Mouse (Mus musculus) spleen, adult 18-20 months (tissue): Measurements from ENCODE around the gene Fgfrl1.

Experiments
- DNase-seq, 2 experiments: peaks; one replicate each; pipeline ENCODE4 v3.0.0; 2022; ENCODE audit warnings: mixed read lengths in 2 of 2

Fgfrl1 gene

GRCm38 (mm10) chr5:108668387-108668932 is 23.7 kb upstream of the Fgfrl1 start:
- DNase-seq = no peak

DNA sequence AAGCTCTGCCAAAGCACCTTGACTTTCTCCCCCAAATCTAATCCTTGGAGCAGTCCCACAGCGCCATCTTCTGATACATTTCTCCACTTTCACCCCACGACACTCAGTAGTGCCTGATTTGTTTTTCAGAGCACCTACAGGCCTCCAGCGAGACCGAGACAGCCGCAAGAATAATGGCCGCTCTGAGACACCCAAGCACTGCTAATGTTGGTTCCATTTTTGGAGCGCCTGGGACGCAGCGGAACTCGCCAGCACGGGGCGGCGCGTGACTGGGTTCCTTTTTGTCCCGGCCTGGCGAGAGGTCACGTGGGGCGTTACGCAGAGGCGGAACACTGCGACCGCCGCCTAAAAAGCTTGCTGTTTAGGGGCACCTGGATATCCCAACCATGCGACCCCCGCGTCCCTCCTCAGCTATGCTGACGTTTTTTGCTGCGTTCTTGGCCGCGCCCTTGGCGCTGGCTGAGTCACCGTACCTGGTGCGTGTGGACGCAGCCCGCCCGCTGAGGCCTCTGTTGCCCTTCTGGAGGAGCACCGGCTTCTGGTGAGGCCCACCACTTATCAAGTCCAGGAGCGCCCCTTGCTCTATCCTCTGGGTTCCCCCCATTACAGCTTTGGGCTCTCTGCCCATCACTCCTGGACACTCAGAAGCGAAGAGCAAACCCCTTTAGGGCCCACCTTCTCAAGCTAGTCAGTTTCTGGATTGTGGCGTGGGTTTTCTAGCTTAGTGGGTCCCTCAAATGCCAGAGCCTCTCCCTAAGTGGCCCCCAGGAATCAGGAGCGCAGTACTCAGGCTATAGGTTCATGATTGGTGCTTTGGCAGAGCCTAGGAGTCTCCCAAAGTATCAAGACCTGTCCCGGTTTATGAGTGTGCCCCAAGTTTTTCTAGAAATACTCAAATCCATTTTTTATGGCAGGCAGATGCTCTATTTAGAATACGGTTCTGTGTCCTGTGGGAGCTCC is 22.9 kb upstream of the Fgfrl1 start, which contains the start of gene Dgkq:
Gene Dgkq (minus strand): TSS at position 696 of the 960 bp plus-strand sequence.
- DNase-seq = peak; percentile 84 to 87

DNA sequence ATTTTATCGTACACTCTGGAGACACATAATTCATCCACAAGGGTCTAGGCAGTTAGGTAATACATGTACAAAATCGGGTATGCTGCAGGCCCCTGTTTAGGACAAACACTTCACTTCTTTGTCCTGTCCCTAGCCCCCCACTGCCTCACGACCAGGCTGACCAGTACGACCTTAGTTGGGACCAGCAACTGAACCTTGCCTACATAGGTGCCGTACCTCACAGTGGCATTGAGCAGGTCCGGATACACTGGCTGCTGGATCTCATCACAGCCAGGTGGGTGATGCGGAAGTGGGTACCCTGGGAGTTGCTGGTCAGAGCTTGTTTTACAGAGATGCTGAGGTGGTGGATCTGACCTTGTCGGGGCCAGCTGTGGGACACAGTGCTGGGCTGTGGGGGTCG is 22.2 kb upstream of the Fgfrl1 start:
- no peak for DNase-seq

DNA sequence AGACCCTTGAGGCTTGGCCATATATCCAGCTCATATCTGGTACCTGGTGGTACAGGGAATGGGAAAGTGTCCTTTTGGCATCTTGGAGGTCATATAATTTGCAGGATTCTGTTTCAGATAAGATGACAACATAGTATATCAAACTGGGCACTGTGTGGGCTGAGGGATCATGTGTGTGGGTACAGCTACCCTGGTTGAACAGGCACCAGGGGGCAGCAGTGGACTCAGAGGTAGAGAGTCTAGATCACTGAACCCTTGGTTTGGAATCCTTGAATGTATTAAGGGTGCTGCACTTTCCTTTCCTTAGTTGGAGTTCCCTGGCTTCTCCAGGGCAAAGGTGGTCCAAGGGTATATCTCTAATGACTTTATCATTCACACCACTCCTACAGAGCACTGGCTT is 21.4 kb upstream of the Fgfrl1 start:
- DNase-seq = peak in 1 of 2 experiments; percentile 55

DNA sequence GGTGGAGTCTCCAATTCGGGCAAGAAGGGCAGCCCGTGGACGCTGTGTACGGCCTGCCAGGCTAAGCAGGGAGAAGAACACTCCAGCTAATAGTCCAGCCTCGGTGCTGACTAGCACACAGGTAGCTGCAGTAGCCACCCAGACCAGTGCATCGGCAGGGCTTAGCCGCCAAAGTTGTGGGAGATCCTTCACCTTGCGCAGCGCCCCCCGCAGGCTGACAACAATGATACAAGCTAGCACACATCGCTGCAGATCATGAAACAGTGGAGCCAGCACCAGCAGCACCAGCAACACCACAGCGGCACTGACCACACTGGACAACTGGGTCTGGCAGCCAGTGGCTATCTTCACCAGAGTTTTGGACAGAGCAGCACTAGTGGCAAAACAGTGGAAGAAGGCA is 20.4 kb upstream of the Fgfrl1 start:
- no peak for DNase-seq

DNA sequence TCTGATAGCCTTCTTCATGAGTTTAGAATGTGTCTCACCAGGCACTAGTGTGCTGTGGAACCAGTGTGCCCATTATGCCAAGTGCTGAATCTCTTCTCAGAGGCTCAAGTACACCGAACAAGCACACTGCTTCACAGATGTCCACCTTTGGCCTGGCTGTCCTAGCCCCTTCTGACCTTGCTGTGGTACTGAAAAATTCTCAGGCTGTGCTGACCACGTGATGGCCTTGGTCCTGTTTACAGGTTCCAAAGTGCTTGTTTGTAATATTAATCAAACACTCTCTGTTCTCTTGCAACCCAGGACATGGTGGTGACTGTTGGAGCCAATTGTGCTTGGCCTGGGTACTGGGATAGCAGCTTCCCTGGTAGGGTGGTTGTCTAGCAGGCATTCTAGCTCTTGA is 17.6 kb upstream of the Fgfrl1 start:
- DNase-seq = no peak

DNA sequence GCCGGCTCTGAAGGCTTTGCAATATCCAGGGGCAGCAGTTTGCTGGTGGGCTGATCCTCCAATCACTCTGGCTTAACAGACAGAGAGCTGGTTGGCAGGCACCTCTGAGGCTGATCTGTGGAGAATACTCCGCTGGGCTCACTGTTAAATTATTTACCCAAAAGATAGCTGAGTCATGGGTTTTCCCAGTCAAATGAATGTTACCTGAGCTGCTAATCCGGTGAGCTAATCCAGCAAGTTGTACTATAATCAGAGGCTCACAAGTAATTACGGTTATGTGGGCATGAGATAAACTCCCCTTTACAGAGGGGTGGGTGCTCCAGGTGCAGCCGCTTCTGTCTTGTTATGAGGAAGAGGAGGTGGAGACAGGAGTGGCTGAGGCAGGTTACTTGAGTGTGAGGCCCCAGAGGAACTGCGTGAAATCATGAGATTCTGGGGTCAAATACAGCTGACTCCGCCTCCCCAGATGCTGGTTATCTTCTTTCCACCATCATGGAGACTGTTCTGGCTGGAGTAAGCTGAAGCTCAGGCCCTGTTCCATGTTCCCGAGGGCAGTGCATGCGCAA is 16.8 kb upstream of the Fgfrl1 start, which contains the start of gene Slc26a1:
Gene Slc26a1 (minus strand): TSS at position 319 of the 566 bp plus-strand sequence.
- DNase-seq = no peak

DNA sequence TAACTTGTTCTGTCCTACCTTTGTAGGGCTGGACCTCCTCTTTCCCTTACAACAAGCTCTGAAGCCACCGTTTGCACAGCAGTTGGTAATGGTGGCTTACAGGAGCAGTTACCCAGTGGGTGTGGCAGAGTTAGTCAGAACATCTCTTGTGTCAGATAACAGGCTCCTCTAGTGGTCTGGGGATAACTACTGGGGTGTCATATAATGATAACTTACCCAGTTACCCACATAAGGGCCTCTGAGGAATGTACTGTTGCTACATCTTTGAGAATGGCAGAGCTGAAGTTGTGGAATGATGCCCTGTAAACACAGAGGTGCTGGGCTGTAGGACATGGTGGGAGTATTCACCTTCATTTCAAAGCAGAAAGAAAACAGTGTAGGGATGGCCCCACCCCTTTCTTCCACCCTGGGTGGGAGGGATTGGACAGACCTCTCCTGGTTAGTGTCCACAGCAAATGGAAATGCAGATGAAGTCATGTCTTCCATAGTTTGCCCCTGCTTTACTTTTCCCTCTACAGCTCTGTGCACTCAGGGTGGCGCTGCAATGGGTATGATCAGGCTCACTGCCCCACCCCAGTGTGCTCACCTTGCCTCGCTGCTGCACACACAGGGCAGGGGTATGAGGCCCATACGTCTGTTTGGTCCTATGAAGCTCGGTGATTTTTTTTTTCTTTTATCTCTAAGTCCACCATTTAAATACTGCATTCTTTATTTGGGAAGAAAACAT is 15.2 kb upstream of the Fgfrl1 start:
- DNase-seq = no peak

- DNase-seq = no peak
Measured at GRCm38 (mm10) chr5:108677605-108678295, 14.4 kb upstream of the Fgfrl1 start.

DNA sequence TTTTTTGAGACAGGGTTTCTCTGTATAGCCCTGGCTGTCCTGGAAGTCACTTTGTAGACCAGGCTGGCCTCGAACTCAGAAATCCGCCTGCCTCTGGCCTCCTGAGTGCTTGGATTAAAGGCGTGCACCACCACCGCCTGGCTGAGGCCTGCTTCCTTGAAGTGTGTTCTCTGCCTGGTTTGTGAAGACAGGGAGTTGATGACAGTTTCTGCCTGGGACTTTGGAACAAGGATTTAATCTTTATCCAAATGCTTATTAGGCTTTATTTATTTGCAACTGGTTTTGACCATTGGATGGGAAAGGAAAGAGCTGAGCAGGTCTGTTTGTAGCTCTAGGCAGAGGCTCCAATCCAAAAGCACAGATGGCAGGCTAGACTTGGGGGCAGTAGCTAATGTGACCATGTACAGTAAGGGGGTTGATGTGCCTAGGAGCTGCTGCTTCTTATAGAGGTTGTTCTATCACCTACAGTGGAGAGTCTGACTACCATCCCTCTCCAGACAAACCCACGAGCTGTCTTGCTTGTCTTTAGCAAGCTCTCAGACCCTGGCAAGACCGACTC is 13.8 kb upstream of the Fgfrl1 start:
- no peak for DNase-seq

DNA sequence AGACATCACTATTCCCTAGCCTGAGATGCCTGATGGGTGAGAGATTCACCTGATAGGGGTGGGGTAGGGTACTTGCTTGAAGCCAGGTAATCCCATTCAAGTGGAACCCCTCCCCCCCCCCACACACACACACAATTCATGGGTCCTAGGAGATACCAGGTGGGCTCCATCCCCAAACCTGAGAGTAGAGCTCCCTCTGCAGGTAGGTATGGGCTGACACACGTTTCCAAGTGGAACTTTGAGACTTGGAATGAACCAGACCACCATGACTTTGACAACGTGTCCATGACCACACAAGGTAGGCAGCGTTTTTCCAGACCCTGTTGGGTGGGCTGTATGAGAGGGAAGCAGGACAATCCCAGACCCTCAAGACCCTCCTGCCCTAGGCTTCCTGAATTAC is 12.3 kb upstream of the Fgfrl1 start:
- DNase-seq = no peak

- DNase-seq = no peak
Measured at GRCm38 (mm10) chr5:108680871-108681270, 11.3 kb upstream of the Fgfrl1 start.

DNA sequence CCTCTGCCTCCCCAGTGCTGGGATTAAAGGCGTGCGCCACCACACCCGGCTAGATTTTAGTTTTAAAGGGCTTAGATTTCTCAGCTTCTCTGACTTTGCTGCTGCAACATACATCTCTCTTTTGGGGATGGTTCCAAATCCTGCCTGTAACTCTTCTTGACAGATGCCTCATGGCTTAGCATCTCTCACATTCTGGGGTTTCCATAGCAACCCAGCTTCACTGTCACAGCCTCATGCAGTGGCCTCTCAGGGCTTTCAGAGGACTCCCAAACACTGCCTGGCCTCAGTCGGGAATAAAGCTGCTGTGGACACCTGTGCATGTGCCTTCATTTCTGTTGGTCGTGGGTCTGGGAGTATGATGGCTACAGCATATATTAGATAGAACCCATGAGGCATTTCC is 3.1 kb upstream of the Fgfrl1 start:
- DNase-seq = no peak

GRCm38 (mm10) chr5:108691152-108691551 is 1.0 kb upstream of the Fgfrl1 start:
- DNase-seq = no peak

DNA sequence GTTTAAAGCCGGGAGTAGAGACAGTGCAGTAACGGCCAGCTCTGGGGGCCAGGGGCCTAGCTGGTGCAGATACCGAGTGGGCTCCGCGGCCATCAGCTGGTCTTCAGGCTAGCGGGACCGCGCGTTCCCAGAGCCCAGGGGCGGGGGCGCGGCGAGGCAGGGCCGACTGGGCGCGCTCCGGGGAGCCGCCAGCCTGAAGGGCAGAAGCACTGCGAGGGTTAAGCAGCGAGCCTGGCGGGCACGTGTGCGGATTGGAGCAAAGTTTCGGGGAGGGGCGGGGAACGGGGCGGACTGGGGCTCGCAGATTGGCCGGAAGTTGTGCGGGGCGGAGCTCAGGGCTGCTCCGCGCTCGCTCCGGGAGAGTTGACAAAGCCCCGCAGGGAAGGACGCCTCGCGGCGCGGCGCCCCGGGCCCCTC is 1.7 kb downstream of the Fgfrl1 start:
- DNase-seq = peak; percentile 73 to 79

GRCm38 (mm10) chr5:108694352-108695261 is 2.4 kb downstream of the Fgfrl1 start:
- peak; percentile 29 to 40 for DNase-seq

- no peak for DNase-seq
Measured at GRCm38 (mm10) chr5:108695861-108696260, 3.7 kb downstream of the Fgfrl1 start.

- no peak for DNase-seq
Measured at GRCm38 (mm10) chr5:108696542-108696941, 4.4 kb downstream of the Fgfrl1 start.

- DNase-seq = no peak
Measured at GRCm38 (mm10) chr5:108697341-108697753, 5.2 kb downstream of the Fgfrl1 start.

DNA sequence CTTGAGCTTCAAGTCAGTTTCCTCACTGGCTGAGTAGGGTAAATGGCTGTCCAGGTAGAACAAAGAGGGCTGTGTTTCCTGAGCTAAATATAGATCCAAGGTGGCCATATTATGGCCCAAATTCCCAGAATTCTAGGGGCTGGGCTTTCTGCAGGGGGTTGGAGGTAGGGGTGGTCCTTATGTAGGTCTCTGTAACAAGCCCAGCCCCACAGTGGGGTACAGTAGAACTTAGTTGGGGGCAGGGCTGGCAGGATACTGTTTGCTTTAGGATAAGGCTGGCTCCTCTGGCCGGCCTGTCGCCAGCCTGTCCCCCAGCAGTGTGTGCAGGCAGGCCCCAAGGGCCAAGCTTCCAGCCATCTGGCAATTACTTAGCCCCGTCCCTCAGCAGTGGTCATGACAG is 8.2 kb downstream of the Fgfrl1 start:
- no peak for DNase-seq
